Mouse (Mus musculus): ENCODE data around the gene Bcorl1. TPM values are rescaled to one million over a fixed set of nuclear protein-coding genes. Genes with fewer than 3 reads are reported as not detected.
A peak's percentile ranks its signal among the peaks of the same experiment; 100 is the strongest.

The Bcorl1 gene
- polyA plus RNA-seq, 1 experiment from 2014 or later = 5.1 TPM

DNA sequence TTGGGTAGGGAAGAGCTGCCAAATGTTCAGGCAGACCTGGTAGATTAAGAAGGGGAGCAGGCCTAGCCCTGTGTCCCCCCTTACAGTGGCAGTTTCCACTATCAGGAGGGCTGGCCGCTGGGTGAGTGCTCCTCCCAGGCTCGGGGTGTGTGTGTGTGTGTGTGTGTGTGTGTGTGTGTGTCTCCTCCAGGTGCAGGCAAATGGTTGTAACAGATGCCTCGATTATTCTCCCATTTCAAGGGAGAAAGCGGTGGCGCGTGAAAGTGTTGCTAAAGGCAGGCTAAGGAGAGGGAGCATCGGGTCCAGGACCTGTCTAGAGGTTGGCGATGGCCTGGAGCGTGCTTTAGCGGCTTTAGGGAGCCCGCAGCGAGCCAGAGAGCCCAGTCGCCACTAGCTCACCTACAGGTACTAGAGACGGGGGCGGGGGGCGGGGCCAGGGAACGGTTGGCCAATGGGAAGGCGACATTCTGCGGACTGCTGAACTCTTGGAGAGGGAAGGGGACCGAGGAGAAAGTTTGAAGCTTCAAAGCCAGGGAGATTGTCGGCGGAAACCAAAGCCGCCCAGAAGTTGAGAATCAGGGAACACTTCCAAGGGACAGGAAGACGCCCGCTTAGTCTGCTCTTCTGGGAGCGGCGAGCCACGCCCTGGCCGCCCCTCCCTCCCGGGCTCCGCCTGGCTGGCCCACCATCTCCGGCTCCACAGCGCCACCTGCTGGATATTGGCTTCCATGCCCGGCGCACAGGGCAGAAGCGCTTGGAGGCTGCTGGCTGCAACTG is 68.6 kb downstream of the Bcorl1 start:
- no peaks in the 10 kb centered on the region for H3K9me3 ChIP-seq
- peak overlapping the region; percentile 60 for H3K4me2 ChIP-seq (replicated peaks)
- ATAC-seq = peak; percentile 94
- peak overlapping the region; percentile 17; the same call in 1 of the 2 replicates for H3K9ac ChIP-seq
- no peaks in the 10 kb centered on the region for H3K27me3 ChIP-seq (replicated peaks)
- 16% methylated on average over 34 of the region's 36 CpGs for WGBS
- H3K4me3 ChIP-seq (replicated peaks) = peak overlapping the region; percentile 40
- 0 out of 2 replicates have a peak overlapping the region, but pooled peaks have one; percentile 27 for H3K27ac ChIP-seq
- no peaks in the 10 kb centered on the region for H3K4me1 ChIP-seq (replicated peaks)
- H3K36me3 ChIP-seq = no peaks in the 10 kb centered on the region

DNA sequence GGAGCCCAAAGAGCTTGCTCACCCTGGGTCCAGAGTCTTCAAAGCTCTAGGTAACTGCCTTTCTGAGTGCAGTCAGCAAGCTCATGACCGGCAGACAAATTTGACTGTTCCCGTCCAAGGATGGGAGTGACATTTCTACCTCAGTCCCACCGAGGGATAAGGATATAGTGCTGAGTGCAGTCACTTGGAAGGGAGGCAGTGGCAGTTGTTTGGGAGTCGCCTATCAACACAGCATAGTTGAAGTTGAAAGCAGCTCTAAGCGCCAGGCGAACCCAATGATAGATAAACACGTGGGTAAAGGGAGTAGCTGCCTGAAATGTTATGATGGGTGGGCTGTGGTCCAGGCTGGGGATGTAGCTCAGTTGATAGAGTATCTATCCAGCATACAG is 69.2 kb downstream of the Bcorl1 start:
- Histone ChIP-seq H3K9ac (no peak overlapping the region), H3K36me3 (no peaks in the 10 kb centered on the region), H3K27ac (no peak overlapping the region), H3K4me1 (replicated peaks) (no peaks in the 10 kb centered on the region), H3K4me2 (replicated peaks) (peak overlapping the region; percentile 60; the same call in 1 of the 2 replicates), H3K4me3 (replicated peaks) (peak overlapping the region; percentile 40), H3K27me3 (replicated peaks) (no peaks in the 10 kb centered on the region), H3K9me3 (no peaks in the 10 kb centered on the region)
- ATAC-seq = no peak
- WGBS = 24% methylated on average over 7 of the region's 7 CpGs

DNA sequence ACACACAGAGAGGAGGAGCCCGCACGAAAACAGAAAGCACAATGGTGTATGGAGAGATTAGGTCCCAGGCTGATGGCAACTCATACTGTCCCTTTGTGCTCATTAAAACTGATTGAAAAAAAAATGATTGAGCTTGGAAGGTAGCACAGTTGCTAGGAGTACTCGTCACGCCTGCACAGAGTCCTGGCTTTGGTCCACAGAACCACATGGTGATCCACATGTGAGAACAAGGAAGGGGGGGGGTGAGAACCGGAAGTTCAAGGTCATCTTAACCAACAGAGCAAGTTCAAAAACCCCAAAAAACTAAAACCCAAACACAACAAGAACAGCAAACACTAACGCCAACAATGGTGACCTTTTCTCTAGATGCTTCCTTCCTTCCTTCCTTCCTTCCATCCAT is 71.5 kb downstream of the Bcorl1 start:
- no peaks in the 10 kb centered on the region for H3K4me1 ChIP-seq (replicated peaks)
- H3K9me3 ChIP-seq = no peaks in the 10 kb centered on the region
- ATAC-seq = no peak
- H3K27ac ChIP-seq = no peak overlapping the region
- no peak overlapping the region for H3K4me3 ChIP-seq (replicated peaks)
- H3K9ac ChIP-seq = no peak overlapping the region
- 0 out of 2 replicates have a peak, but pooled peaks cover 4% of the 10 kb centered on the region for H3K36me3 ChIP-seq
- no peaks in the 10 kb centered on the region for H3K27me3 ChIP-seq (replicated peaks)
- 76% methylated on average over 6 of the region's 6 CpGs for WGBS
- no peak overlapping the region for H3K4me2 ChIP-seq (replicated peaks)

DNA sequence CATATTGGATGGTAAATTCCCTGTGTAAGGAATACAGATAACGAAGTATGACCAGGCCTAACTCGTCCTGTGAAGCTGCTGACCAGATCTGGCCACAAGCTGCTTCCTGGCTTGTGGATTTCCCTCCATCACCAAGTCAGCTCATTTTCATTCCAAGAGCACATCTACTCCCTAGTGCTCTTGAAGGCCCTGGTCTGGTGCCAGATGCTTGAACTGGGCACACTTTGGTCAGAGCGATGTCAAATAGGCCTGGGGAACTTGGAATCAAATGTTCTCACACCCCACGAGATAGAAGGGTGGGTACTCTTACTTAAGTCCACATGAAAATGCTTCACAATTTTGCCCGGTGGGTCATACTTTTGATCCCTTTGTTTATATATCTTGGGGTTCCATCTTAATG is 73.1 kb downstream of the Bcorl1 start:
- ATAC-seq = no peak
- Histone ChIP-seq H3K4me3 (replicated peaks) (no peak overlapping the region), H3K9ac (no peak overlapping the region), H3K4me1 (replicated peaks) (no peaks in the 10 kb centered on the region), H3K9me3 (no peaks in the 10 kb centered on the region), H3K27me3 (replicated peaks) (no peaks in the 10 kb centered on the region), H3K4me2 (replicated peaks) (no peak overlapping the region), H3K36me3 (0 out of 2 replicates have a peak, but pooled peaks cover 4% of the 10 kb centered on the region), H3K27ac (no peak overlapping the region)
- 81% methylated on average over 5 of the region's 5 CpGs for WGBS

DNA sequence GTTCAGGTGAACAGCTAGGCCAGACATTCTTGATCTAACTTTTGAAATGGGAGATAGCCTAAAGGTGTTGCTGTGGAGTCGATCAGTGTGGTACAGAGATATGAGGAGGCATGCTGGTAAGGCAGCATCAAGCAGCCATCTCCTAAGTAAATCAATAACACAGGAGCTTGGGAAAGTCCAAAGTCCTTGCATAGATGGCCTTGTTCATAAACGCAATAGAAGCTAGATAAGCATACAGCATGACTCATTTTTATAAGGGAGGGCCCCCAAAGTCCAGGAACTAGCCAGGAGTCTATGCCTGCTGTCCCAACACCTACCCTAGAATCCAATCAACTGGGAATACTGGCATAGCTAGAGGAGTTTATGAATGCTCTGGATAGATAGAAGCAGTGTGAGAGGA is 77.3 kb downstream of the Bcorl1 start:
- H3K36me3 ChIP-seq = 0 out of 2 replicates have a peak, but pooled peaks cover 4% of the 10 kb centered on the region
- WGBS = 78% methylated on average over 2 of the region's 2 CpGs
- ATAC-seq = peak; percentile 94
- H3K27ac ChIP-seq = peak overlapping the region; percentile 70; the same call in 1 of the 2 replicates
- no peaks in the 10 kb centered on the region for H3K27me3 ChIP-seq (replicated peaks)
- no peaks in the 10 kb centered on the region for H3K4me1 ChIP-seq (replicated peaks)
- no peak overlapping the region for H3K4me3 ChIP-seq (replicated peaks)
- no peaks in the 10 kb centered on the region for H3K9me3 ChIP-seq
- H3K4me2 ChIP-seq (replicated peaks) = no peak overlapping the region; the same call in 1 of the 2 replicates
- no peak overlapping the region for H3K9ac ChIP-seq

DNA sequence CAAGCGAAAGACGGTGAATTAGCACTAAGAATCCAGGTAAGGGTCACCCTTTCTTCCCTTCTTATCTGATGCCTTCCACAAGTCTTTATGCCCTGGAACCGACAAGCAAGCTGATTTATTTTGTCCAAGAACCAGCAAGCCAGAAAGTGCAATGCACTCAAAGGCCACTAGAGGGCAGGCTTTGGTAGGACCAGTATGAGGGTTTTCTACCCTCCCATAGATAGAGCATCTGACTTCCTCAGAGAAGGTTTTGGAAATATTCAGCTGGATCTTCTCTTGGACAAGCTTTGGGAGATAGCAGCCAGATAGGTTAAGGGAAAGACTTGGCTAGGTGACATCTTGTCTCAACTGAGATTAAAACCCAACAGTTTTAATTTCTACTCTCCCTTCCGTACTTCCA is 81.8 kb downstream of the Bcorl1 start:
- no peak overlapping the region for H3K4me3 ChIP-seq (replicated peaks)
- H3K4me2 ChIP-seq (replicated peaks) = no peak overlapping the region
- no peak for ATAC-seq
- H3K4me1 ChIP-seq (replicated peaks) = 0 out of 2 replicates have a peak, but pooled peaks cover 6% of the 10 kb centered on the region
- no peaks in the 10 kb centered on the region for H3K9me3 ChIP-seq
- no peak overlapping the region for H3K9ac ChIP-seq
- no peaks in the 10 kb centered on the region for H3K27me3 ChIP-seq (replicated peaks)
- no peaks in the 10 kb centered on the region for H3K36me3 ChIP-seq
- H3K27ac ChIP-seq = no peak overlapping the region
- 34% methylated on average over 4 of the region's 4 CpGs for WGBS

DNA sequence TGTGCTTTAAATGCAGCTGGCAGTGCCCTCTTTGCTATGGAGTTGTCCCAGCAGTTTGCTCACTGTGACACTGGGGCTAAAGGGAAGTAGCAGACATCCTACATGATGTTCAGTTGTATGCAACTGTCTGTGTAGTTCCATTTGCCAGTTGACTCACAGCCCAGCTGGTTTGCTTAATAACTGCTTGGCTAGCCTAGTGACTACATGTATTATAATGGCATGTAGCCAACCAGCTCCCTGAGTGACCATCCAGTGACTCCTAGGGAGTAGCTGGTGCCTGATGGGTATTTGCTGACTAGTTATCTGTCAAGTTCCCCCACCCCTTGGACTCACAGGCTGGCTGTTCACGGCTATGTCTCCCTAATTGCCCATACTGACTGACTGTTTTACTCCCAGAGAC is 82.5 kb downstream of the Bcorl1 start:
- H3K4me3 ChIP-seq (replicated peaks) = no peak overlapping the region
- H3K36me3 ChIP-seq = no peaks in the 10 kb centered on the region
- 0 out of 2 replicates have a peak, but pooled peaks cover 6% of the 10 kb centered on the region for H3K4me1 ChIP-seq (replicated peaks)
- ATAC-seq = no peak
- H3K4me2 ChIP-seq (replicated peaks) = no peak overlapping the region
- no peak overlapping the region for H3K9ac ChIP-seq
- 58% methylated on average over 1 of the region's 1 CpGs for WGBS
- H3K27ac ChIP-seq = no peak overlapping the region
- no peaks in the 10 kb centered on the region for H3K27me3 ChIP-seq (replicated peaks)
- no peaks in the 10 kb centered on the region for H3K9me3 ChIP-seq

DNA sequence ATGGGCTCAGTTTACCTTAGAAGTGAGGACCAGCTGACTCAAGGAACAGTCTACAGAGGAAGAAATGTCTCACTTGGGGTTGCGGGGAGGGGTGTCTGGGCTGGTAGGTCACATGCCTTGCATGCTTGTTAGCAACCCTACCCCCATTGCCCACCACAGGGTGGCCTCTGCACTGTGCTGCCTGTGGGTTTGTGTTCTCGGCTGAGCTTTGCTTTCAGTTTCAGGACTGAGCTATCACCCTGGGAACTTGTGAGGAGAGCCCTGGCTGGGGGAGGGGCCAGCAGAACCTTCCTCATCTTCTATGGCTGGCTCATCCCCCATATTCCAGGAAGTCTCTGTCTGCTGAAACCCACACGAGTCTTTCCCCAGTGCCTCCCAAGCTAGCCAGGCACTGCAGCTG is 83.4 kb downstream of the Bcorl1 start:
- no peak overlapping the region for H3K4me3 ChIP-seq (replicated peaks)
- 44% methylated on average over 3 of the region's 3 CpGs for WGBS

DNA sequence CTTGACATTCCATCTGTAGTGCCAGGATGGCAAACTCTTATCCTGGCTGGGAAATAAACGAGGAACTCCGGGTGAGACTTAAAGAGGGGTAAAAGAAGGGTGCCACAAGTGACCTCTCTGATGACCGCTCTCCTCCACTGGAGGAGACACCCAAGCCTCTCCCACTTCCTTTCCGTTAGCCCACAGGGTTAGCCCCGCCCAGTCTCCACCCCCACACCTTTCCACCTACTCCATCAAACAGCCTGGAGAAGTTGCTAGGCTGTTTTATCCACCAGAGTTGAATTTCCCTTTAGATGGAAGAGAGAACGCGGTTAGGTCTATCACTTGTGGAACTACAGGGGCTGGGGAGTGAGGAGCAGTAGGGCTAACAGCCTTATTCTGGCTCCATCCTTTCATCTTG is 84.1 kb downstream of the Bcorl1 start:
- Histone ChIP-seq H3K27me3 (replicated peaks) (no peaks in the 10 kb centered on the region), H3K4me3 (replicated peaks) (no peak overlapping the region), H3K4me2 (replicated peaks) (no peak overlapping the region), H3K4me1 (replicated peaks) (0 out of 2 replicates have a peak, but pooled peaks cover 6% of the 10 kb centered on the region), H3K36me3 (no peaks in the 10 kb centered on the region), H3K27ac (peak overlapping the region; percentile 13; the same call in 1 of the 2 replicates), H3K9me3 (no peaks in the 10 kb centered on the region), H3K9ac (no peak overlapping the region)
- 54% methylated on average over 7 of the region's 7 CpGs for whole genome bisulfite sequencing
- no peak for ATAC-seq

More for the DNA sequence above, 83.4 kb downstream of the Bcorl1 start:
- no peaks in the 10 kb centered on the region for H3K27me3 ChIP-seq (replicated peaks)
- H3K4me1 ChIP-seq (replicated peaks) = 0 out of 2 replicates have a peak, but pooled peaks cover 6% of the 10 kb centered on the region
- peak overlapping the region; percentile 13; the same call in 1 of the 2 replicates for H3K27ac ChIP-seq
- no peaks in the 10 kb centered on the region for H3K9me3 ChIP-seq
- H3K4me2 ChIP-seq (replicated peaks) = peak overlapping the region; percentile 22; the same call in 1 of the 2 replicates
- peak; percentile 64 for ATAC-seq
- no peak overlapping the region for H3K9ac ChIP-seq
- no peaks in the 10 kb centered on the region for H3K36me3 ChIP-seq

DNA sequence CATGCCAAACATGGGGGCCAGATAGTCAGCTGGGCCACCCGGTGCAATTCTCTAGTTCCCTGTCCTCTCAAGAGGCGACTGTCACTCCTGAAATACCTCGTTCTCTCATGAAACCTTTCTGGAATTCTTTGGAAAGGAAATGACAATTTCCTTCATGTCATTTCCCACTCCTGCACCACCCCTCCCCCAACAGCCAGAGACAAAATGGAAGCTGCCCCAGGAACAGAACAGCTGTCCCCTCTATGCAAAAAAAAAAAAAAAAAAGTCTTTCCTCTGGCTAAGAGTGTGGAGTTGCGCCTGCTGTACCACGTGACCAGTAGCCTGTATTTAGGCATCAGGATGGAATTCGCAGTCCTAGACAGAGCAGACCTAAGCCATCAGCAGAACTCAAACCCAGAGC is 87.1 kb downstream of the Bcorl1 start:
- no peak overlapping the region for H3K4me2 ChIP-seq (replicated peaks)
- no peak overlapping the region for H3K9ac ChIP-seq
- 76% methylated on average over 6 of the region's 6 CpGs for WGBS

DNA sequence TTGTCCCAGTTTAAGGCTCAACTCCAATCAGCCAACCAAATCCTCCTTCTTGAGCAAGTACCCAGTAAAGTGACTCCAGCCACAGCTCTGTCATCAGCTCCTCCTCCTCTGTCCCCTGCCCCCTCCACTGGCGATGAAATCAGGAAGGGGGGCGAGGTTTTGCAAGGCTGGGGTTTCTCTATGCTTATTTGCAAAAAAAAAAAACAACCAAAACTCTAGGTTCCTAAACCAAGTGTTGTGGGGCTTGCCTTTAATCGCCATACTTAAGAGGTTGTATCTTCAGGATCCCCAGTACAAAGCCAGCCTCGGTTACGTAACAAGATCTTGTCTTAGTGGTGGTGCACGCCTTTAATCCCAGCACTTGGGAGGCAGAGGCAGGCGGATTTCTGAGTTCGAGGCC is 87.5 kb downstream of the Bcorl1 start:
- no peak overlapping the region for H3K9ac ChIP-seq
- 0 out of 2 replicates have a peak, but pooled peaks cover 15% of the 10 kb centered on the region for H3K4me1 ChIP-seq (replicated peaks)
- H3K9me3 ChIP-seq = no peaks in the 10 kb centered on the region
- no peak overlapping the region for H3K4me3 ChIP-seq (replicated peaks)
- H3K27me3 ChIP-seq (replicated peaks) = no peaks in the 10 kb centered on the region
- H3K36me3 ChIP-seq = no peaks in the 10 kb centered on the region
- no peak for ATAC-seq
- no peak overlapping the region for H3K27ac ChIP-seq
- H3K4me2 ChIP-seq (replicated peaks) = no peak overlapping the region
- 82% methylated on average over 8 of the region's 8 CpGs for WGBS

More for the DNA sequence above, 87.1 kb downstream of the Bcorl1 start:
- no peaks in the 10 kb centered on the region for H3K9me3 ChIP-seq
- 0 out of 2 replicates have a peak overlapping the region, but pooled peaks have one; percentile 27 for H3K27ac ChIP-seq
- H3K4me1 ChIP-seq (replicated peaks) = 0 out of 2 replicates have a peak, but pooled peaks cover 11% of the 10 kb centered on the region
- ATAC-seq = no peak
- no peaks in the 10 kb centered on the region for H3K36me3 ChIP-seq
- no peaks in the 10 kb centered on the region for H3K27me3 ChIP-seq (replicated peaks)
- H3K4me3 ChIP-seq (replicated peaks) = no peak overlapping the region

DNA sequence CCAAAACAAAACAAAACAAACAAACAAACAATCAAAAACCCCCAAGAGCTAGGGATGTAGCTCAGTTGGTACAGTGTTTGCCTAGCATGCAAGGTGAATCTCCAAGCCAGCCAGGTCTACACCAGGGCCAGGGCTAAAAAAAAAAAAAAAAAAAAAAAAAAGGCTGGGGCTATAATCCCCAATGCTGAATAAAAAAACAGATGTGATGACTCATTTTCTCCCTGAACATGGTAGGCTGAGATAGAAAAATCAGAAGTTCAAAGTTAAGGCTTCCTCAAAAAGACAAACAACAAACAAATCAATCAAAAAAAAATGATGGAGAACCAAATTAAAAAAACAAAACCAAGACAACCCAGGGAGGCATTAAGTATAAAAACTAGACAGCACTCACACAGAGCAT is 87.9 kb downstream of the Bcorl1 start:
- 0 out of 2 replicates have a peak, but pooled peaks cover 16% of the 10 kb centered on the region for H3K4me1 ChIP-seq (replicated peaks)
- no peak for ATAC-seq
- H3K9me3 ChIP-seq = no peaks in the 10 kb centered on the region
- H3K4me2 ChIP-seq (replicated peaks) = no peak overlapping the region
- H3K36me3 ChIP-seq = no peaks in the 10 kb centered on the region
- no peak overlapping the region for H3K4me3 ChIP-seq (replicated peaks)
- H3K27ac ChIP-seq = no peak overlapping the region
- no peaks in the 10 kb centered on the region for H3K27me3 ChIP-seq (replicated peaks)
- no peak overlapping the region for H3K9ac ChIP-seq

All from intestine, embryonic 15.5 days (tissue).